Mouse (Mus musculus) neural tube, embryonic 13.5 days (tissue): ENCODE measurements at regions not wholly inside any gene's neighbourhood (a gene's known extent, or its start where the extent isn't known, plus 50 kb on each side); places are given as distances from the start of the nearest gene placed in this dataset.
A peak's percentile ranks its signal among the peaks of the same experiment; 100 is the strongest.

Experiments used
- ATAC-seq: fragments of 200-750 bp; cut with Nextera tagmentation; 2 replicates; pipeline ENCODE4 v1.8.0; 2017; ENCODE audit warnings: low read depth, mild to moderate bottlenecking, moderate TSS enrichment, moderate library complexity
- H3K27ac ChIP-seq: fragments of 300-500 bp; sonication (generic); replicated peaks from 2 replicates; pipeline ENCODE4 v1.5.1; 2015; ENCODE audit warnings: moderate library complexity, mild to moderate bottlenecking, inconsistent platforms
- H3K27me3 ChIP-seq: fragments of 300-500 bp; sonication (generic); 2 replicates; pipeline ENCODE4 v1.6.1; 2015; ENCODE audit warnings: mild to moderate bottlenecking, inconsistent platforms
- H3K36me3 ChIP-seq: fragments of 300-500 bp; sonication (generic); 2 replicates; pipeline ENCODE4 v1.6.1; 2015; ENCODE audit warnings: mild to moderate bottlenecking, inconsistent platforms
- H3K4me1 ChIP-seq: fragments of 300-500 bp; sonication (generic); replicated peaks from 2 replicates; pipeline ENCODE4 v1.6.1; 2015; ENCODE audit warnings: inconsistent platforms
- H3K4me2 ChIP-seq: fragments of 300-500 bp; sonication (generic); 2 replicates; pipeline ENCODE4 v1.6.1; 2015; ENCODE audit warnings: inconsistent platforms, mild to moderate bottlenecking, moderate library complexity
- H3K4me3 ChIP-seq: fragments of 300-500 bp; sonication (generic); 2 replicates; pipeline ENCODE4 v1.5.1; 2015; ENCODE audit warnings: mild to moderate bottlenecking, inconsistent platforms
- H3K9ac ChIP-seq: fragments of 300-500 bp; sonication (generic); 2 replicates; pipeline ENCODE4 v1.6.1; 2015; ENCODE audit warnings: moderate library complexity, mild to moderate bottlenecking, inconsistent platforms
- H3K9me3 ChIP-seq: fragments of 300-500 bp; sonication (generic); 2 replicates; pipeline ENCODE4 v1.6.1; 2016; ENCODE audit warnings: inconsistent platforms
- WGBS: fragments of 180-500 bp; shearing (Covaris S2); methylation state at CpG from one replicate; pipeline ENCODE4 v1.1.7; 2015; 5-methylcytosine and 5-hydroxymethylcytosine counted together

DNA sequence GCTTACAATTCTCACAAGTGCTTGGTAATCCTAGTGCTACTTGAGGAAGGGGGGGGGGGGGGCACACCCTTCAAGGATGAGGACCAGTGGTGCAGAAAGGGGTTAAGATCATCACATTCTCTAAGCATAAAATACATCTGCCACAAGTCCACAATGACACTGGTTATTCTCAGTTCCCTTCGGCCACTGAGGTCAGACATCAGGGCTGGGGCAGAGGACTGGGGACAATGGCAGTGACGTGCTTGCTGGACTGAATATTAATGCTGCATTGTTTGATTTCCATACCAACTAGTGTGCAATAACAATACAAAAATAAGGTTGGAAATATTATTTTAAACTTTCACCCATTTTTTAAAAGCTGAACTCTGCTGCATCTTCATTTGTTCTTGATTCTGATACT lies 2779.1 kb downstream of the 9330182O14Rik start:
- H3K9me3 ChIP-seq, result no peaks in the 10 kb centered on the region
- no peak for ATAC-seq
- WGBS, result 18% methylated on average over 2 of the region's 2 CpGs

DNA sequence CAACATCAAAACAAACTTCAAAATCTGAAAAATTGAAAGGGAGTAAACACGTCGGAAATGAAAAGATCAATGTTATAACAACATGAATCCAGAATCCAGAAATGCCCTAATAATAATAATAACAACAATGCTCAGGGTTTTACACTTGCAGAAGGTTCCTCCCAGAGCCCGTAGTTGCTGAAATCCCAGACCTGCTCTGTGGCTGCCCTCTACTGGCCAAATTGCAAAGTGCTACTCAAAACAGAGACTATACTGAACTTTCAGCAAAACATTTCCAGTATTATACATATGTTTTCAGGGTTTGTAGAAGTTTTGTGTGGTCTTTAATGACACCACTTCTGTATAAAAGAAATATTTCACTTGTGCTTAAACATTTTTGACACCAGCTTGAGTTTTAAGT lies 2779.9 kb downstream of the 9330182O14Rik start:
- 6% methylated on average over 3 of the region's 3 CpGs for WGBS
- H3K9me3 ChIP-seq, result no peaks in the 10 kb centered on the region
- no peak overlapping the region for H3K27ac ChIP-seq
- H3K9ac ChIP-seq, result no peak overlapping the region
- no peaks in the 10 kb centered on the region for H3K36me3 ChIP-seq
- H3K27me3 ChIP-seq, result no peaks in the 10 kb centered on the region
- peaks cover 5% of the 10 kb centered on the region; the same call in 1 of the 2 replicates for H3K4me1 ChIP-seq
- H3K4me2 ChIP-seq, result no peak overlapping the region
- ATAC-seq, result peak; percentile 47; the same call in 1 of the 2 replicates
- no peak overlapping the region for H3K4me3 ChIP-seq

More for the DNA sequence above, 2779.1 kb downstream of the 9330182O14Rik start:
- H3K4me2 ChIP-seq, result no peak overlapping the region
- H3K4me1 ChIP-seq, result peaks cover 5% of the 10 kb centered on the region; the same call in 1 of the 2 replicates
- H3K9ac ChIP-seq, result no peak overlapping the region
- H3K27ac ChIP-seq, result no peak overlapping the region
- H3K4me3 ChIP-seq, result no peak overlapping the region
- no peaks in the 10 kb centered on the region for H3K36me3 ChIP-seq
- H3K27me3 ChIP-seq, result no peaks in the 10 kb centered on the region

DNA sequence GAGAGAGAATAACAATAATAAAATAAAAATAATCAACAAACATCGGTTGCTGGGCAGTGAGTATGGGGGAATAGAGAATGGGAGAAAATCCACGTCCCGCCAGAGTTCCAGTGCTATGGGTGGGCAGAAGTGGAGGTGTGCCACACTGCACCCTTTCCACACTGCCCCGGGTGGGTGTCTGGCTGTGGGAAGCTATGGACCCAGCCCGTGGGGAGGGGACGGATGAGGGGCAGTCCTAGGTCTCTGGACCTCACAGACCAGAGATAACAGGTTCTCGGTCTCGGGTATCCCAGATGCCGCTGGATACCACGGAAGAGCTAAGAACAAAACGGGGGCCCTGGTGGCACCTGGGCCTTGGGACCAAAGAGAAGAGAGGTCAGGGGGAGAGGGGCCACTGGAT lies 2781.0 kb downstream of the 9330182O14Rik start:
- Histone ChIP-seq H3K4me2 (no peak overlapping the region), H3K9ac (no peak overlapping the region), H3K4me1 (peaks cover 5% of the 10 kb centered on the region; the same call in 1 of the 2 replicates), H3K27ac (no peak overlapping the region), H3K27me3 (no peaks in the 10 kb centered on the region), H3K9me3 (no peaks in the 10 kb centered on the region), H3K4me3 (no peak overlapping the region), H3K36me3 (no peaks in the 10 kb centered on the region)
- 93% methylated on average over 11 of the region's 11 CpGs for WGBS
- no peak for ATAC-seq

DNA sequence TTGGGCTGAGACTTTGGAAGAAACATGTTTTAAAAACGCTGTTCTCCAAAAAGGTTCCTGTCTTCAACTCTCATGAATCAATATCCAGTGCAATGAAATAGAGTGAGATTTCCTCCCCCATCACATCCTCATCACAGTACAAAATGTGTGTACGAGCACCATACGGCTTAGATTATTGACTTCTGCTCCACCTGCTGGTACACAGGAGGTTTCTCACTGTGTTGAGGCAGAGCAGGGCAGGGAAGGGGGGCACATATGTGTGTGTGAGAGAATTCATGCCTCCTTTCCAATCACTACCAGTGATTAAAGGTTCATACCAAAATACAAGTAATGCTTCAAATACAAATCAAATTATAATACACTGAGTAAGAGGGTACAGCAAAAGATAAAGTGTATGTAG lies 2787.5 kb downstream of the 9330182O14Rik start:
- H3K4me2 ChIP-seq, result no peak overlapping the region
- WGBS, result 69% methylated on average over 3 of the region's 3 CpGs
- no peak overlapping the region for H3K27ac ChIP-seq
- no peaks in the 10 kb centered on the region for H3K36me3 ChIP-seq
- no peak overlapping the region for H3K9ac ChIP-seq
- H3K4me1 ChIP-seq, result no peaks in the 10 kb centered on the region
- H3K4me3 ChIP-seq, result no peak overlapping the region
- no peak for ATAC-seq
- no peaks in the 10 kb centered on the region for H3K27me3 ChIP-seq
- H3K9me3 ChIP-seq, result no peaks in the 10 kb centered on the region

DNA sequence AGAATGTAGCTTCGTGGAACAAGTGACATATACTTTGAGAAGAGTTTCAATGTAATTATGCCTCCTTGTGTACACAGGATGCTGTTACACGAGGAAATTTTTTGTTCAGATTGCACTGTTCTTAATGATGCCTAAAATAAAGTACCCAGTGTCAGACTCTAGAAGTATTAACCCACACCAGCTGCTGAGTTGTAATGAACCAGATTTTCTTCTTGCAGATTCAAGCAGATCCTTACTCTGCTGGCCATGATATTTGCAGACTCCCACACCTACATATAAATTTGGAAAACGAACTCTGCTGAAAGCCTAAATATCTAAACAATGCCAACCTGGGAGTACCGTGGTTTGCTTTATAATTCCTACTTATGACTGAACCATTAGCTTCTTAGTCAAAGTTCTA lies 2794.2 kb downstream of the 9330182O14Rik start:
- Histone ChIP-seq H3K4me2 (no peak overlapping the region), H3K27me3 (no peaks in the 10 kb centered on the region), H3K4me3 (no peak overlapping the region), H3K27ac (no peak overlapping the region), H3K9me3 (no peaks in the 10 kb centered on the region), H3K36me3 (no peaks in the 10 kb centered on the region), H3K4me1 (no peaks in the 10 kb centered on the region), H3K9ac (no peak overlapping the region)
- ATAC-seq, result no peak
- 75% methylated on average over 4 of the region's 4 CpGs for WGBS

DNA sequence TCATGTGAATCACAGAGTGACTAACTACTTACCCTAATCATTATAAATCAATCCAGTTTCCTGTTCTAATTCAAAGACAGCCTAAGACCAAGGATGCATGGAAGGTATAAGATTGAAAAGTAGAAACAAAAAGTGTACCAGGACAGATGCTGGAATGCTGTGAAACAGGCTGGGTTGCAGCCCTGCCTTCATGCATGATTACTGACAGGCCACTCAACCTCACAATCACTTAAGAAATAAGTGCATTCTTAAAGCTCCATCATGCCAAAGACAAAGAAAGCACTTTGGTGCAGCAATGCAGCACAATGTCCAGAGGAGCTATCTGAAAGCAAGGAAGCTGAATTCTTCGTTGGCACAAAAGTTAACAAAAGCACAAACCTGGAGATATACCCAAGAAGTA lies 2810.4 kb downstream of the 9330182O14Rik start:
- H3K4me3 ChIP-seq, result no peak overlapping the region
- H3K9me3 ChIP-seq, result no peaks in the 10 kb centered on the region
- ATAC-seq, result no peak
- WGBS, result 90% methylated on average over 1 of the region's 1 CpGs
- H3K36me3 ChIP-seq, result no peaks in the 10 kb centered on the region
- H3K9ac ChIP-seq, result no peak overlapping the region
- H3K4me2 ChIP-seq, result no peak overlapping the region
- H3K27me3 ChIP-seq, result no peaks in the 10 kb centered on the region
- no peaks in the 10 kb centered on the region for H3K4me1 ChIP-seq
- no peak overlapping the region for H3K27ac ChIP-seq

DNA sequence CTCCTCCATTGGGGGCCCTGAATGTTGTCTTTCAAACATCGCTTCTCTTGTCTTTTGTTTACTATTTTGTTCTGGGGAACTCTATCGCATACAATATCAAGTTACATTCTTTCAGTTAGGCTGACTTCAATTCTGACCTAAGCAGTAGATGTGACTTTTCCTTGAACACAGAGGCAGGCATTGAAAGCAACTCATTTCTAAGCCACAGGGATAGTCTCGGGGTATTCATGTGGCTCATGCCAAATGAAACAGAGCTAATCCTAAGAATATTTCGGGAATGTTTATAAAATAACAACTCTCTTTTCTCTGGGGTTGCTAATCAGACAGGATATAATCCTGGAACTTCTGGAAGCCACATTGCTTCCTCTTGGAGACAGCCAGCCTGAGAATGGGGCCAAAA lies 2821.0 kb downstream of the 9330182O14Rik start:
- H3K9ac ChIP-seq, result no peak overlapping the region
- H3K4me1 ChIP-seq, result no peaks in the 10 kb centered on the region
- H3K4me2 ChIP-seq, result no peak overlapping the region
- no peak overlapping the region for H3K4me3 ChIP-seq
- no peaks in the 10 kb centered on the region for H3K27me3 ChIP-seq
- H3K9me3 ChIP-seq, result no peaks in the 10 kb centered on the region
- 82% methylated on average over 4 of the region's 4 CpGs for WGBS
- H3K36me3 ChIP-seq, result no peaks in the 10 kb centered on the region
- no peak overlapping the region for H3K27ac ChIP-seq
- no peak for ATAC-seq

DNA sequence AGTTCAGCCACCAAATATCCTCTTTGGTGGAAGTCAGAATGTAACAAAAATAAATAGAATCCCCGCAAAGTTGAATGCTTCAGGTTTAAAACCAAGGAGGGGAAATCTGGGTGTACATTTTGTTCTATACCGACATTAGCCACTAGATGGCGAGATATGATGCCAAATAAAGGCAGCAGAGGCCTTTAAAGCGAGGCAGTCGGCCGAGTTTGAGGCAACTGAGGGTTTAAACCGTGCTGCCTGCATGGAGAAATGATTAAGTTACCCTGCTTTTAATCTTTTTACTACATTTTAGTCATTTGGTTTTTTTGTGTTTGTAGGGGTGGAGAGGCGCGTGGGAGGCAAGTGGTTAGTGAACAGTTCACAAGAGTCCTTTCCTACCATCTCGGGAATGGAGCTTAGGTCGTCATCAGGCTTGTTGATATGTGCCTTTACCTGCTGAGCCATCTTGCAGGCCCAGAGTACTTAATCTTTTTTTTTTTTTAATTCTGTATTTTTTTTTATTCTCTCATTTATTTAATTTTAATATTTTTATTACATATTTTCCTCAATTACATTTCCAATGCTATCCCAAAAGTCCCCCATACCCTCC lies 2828.7 kb downstream of the 9330182O14Rik start:
- H3K9ac ChIP-seq, result no peak overlapping the region
- no peaks in the 10 kb centered on the region for H3K27me3 ChIP-seq
- peak overlapping the region; percentile 30; the same call in 1 of the 2 replicates for H3K4me2 ChIP-seq
- H3K4me1 ChIP-seq, result no peaks in the 10 kb centered on the region
- peak; percentile 80 for ATAC-seq
- H3K27ac ChIP-seq, result no peak overlapping the region
- WGBS, result 21% methylated on average over 11 of the region's 11 CpGs
- no peaks in the 10 kb centered on the region for H3K9me3 ChIP-seq
- H3K4me3 ChIP-seq, result no peak overlapping the region
- no peaks in the 10 kb centered on the region for H3K36me3 ChIP-seq

DNA sequence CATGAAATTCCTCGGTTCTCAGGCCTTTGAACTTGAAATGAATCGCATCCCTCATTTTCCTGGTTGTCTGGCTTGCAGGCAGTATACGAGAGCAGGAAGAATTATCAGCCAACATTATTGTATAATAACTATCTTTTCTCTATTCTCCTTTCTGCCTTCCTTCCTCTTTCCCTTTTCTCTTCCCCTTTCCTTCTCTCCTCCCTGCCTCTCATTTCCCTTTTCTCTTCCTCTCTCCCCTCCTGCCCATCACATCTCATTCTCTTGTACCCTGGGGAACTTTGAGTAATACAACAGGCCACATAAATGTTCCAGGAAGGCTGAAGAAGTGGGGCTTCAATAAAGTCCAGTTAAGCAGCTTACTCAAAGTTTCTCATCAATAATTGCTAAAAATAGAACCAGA lies 2831.1 kb downstream of the 9330182O14Rik start:
- Histone ChIP-seq H3K4me2 (no peak overlapping the region), H3K4me3 (no peak overlapping the region), H3K36me3 (no peaks in the 10 kb centered on the region), H3K9ac (no peak overlapping the region), H3K4me1 (no peaks in the 10 kb centered on the region), H3K27me3 (no peaks in the 10 kb centered on the region), H3K27ac (no peak overlapping the region), H3K9me3 (no peaks in the 10 kb centered on the region)
- WGBS, result 66% methylated on average over 3 of the region's 3 CpGs
- no peak for ATAC-seq
